Mouse (Mus musculus) monocyte, adult 59 days (primary cell): Measurements from ENCODE around the gene Rps18. TPM values are rescaled to one million over a fixed set of nuclear protein-coding genes. Genes with fewer than 3 reads are reported as not detected.

Source experiments
- total RNA-seq, 2 experiments: library from RNA; stranded (reverse); gene quantifications; one replicate each; pipeline ENCODE4 v1.2.4; 2023

Gene Rps18
- total RNA-seq: 100 to 1,000 TPM; 791 to 877 TPM

DNA sequence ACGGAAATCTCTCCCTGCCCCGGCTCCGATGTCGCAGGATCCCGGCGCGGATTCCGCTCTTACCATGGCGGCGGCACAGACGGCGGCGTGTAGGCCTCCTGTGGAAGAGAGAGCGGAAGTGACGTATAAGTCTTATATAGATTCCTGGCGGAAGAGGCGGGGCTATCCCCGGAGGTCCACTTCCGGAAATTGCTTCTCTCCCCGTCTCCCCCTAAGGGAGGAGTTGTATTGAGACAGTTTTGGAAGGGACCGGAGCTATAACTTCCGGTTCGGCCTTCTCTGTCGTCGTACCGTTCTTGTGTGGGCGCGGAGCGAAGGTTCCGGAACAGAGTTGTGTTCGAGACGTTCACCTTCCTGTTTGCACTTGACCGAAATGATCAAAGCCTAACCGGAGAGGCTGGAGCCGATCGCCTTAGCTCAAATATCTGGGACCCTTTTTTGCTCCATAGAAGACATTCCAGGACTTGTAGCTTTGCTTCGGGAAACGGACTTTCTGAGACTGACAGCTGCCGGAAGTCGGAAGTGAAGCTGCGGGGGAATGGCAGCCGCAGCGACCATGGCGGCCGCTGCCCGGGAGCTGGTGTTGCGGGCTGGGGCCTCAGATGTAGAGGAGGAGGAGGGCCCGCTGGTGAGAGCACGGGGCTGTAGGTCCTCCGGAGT lies at the start of gene Rps18, which contains the start of gene Vps52:
Rps18 (minus strand) TSS at position 447 of the 660 bp plus-strand sequence.
Vps52 (plus strand) TSS at position 258 of the 660 bp plus-strand sequence.

DNA sequence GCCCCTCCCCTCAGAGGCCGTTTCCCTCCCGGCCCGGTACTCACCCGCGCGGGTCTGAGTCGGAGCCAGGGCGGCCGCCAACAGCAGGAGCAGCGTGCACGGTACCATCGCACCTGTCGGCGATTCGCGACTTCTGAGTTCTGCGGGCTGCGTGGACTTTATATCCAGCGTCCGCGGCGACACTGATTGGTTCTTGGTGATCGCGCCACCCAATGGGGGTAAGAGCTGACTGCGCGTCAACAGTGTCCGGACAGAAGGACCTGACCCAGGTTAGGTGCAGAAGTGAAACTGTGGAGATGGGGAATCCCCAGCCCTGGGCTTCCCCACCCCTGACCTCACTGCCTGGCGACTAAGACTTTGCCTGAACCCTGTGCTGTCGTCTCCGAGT lies 44.3 kb upstream of the Rps18 start, which contains the start of gene H2-K1:
H2-K1 (minus strand) TSS at position 198 of the 388 bp plus-strand sequence.

GRCm38 (mm10) chr17:33951021-33951946 lies 4.5 kb downstream of the Rps18 start, which contains the start of gene B3galt4:
Gene B3galt4 (minus strand): TSS chr17:33951488.

DNA sequence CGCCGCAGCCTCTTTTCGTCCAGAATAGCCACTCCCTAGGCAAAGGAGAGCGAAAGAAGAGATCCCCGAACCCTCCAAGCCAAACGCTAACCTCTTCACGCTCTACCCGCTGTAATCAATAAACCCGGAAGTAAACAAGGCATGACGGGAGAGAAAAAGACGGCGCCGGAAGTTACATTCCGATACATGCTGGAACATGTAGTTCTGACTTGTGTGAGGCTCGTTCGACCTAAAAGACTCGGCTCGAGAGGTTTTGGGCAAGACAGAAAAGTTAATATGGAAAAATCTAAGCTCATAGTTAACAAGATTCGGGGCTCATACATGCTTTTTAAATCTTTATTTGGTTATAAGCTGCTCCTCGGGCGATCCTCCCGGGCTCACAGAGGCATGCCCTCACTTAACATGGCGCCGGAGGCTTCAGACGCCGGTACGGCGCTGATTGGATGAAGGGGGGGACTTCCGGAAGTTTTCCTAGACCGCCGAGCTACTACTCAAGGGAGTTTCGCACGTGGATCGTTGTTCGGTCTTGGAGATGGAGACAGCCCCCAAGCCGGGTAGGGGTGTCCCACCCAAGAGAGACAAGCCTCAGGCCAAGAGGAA lies 15.5 kb downstream of the Rps18 start, which contains the start of the genes Pfdn6 and Wdr46:
Pfdn6 (minus strand) TSS at position 138 of the 600 bp plus-strand sequence.
Wdr46 (plus strand) TSS at position 455 of the 600 bp plus-strand sequence.

DNA sequence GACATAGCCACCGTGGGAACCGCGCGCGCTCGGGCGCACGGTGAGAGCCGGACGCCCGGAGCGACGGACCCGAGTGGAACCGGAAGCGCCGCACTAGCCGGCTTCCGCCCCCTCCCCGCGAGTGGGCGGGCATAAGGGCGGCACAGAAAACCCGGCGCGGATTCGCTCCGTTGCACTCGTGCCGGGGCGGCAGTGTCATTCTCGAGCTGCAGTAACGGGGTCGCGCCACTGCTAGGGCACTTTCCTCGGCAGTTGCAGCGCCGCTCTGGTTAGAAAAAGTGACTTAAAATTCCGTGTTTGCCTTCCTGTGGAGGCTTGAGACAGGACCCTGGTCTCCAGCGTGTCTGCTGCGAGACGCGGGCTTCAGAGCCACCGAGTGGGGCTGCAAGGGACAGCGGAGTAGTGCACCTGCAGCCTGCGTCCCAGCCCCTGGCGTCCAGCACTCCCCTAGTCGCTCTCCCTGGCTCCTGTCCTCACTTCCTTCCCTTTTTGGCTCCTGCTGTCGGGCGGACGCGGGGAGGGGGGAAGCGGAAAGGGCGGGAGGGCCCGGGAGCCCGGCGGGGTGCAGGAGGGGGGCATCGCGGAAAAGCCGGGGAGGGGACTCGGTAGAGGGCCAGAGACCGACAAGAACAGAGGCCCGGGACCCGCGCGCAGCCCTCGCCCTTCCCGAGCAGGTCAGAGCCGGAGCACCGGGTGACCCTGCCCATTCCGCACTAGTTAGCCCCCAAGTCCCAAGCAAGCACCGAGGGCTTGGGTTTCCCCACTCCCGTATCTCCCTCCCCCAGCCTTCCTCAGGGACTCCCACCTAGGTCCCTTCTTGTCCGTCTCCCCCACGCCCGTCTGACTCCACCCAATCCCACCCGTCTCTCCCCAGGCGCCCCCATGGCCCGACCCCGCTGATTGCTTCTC lies 26.2 kb downstream of the Rps18 start, which contains the start of gene Rgl2:
Rgl2 (plus strand) TSS at position 173 of the 909 bp plus-strand sequence.

DNA sequence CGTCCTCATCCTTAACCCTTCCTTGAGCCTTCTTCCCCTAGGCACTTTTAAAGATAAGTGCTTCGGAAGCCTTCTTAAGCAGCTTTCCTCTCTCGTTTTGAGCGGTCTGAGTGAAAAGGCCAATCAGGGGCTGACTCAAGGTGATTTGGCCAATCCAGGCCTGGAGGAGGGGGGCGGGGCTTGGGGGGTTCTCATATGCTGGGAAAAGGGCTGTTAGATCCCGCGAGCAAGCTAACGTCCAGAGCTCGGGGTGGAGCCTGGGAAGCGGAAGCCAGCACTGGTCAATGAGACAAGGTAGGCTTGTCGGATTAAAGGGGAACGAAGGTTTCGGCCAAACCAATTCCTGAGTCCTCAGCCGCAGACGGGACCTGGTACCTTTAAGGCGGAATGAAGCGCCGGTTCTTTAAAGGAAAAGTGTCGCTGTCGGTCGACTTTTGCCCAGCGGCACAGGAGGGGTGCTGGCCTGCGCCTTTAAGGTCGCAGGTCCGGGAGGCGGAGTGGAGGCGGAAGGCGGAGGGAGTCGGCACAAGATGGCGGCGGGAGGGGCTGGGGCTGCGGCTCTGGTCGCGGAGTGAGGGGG lies 40.0 kb downstream of the Rps18 start, which contains the start of the genes Tapbp and Zbtb22:
Tapbp (plus strand) TSS at position 229 of the 580 bp plus-strand sequence.
Zbtb22 (plus strand) TSS at position 234 of the 580 bp plus-strand sequence.

GRCm38 (mm10) chr17:33909077-33909868 lies 46.5 kb downstream of the Rps18 start, which contains the start of gene Daxx:
Gene Daxx (plus strand): TSS chr17:33909414.

DNA sequence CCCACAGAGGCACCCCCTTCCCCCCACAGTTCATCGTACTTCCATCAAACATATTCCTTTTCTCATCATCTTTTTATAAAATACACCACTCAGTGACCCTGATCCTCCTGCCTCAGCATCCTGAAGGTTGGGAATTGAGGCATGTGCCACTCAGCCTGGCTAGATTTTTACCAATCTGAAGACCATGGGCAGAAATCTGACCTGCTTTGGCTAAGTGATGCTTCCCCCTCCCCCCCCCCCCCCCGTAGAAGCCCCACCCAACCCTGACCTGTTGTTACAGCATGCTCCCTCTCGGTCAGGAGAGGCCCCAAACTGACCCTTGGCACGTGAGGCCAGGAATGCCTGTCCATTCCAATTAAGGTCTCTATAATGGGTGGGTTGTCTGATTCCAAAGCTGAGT lies 51.0 kb downstream of the Rps18 start, which contains the start of gene Platr17:
Platr17 (plus strand) TSS at position 301 of the 400 bp plus-strand sequence.

Other genes starting within 250 kb of the Rps18 start
- gene March2, start 237.3 kb downstream of the Rps18 start, total RNA-seq: 10 to 100 TPM; 56.4 to 61.5 TPM
- gene Rab11b, start 195.5 kb downstream of the Rps18 start, total RNA-seq: 100 to 1,000 TPM; 210 to 222 TPM
- 1 to 10 TPM; 5.3 to 7.1 TPM for gene Angptl4, start 174.2 kb downstream of the Rps18 start, total RNA-seq
- gene Kank3, start 145.5 kb downstream of the Rps18 start, total RNA-seq: 10 to 100 TPM; 17.2 to 17.8 TPM
- gene Rps28, start 131.4 kb downstream of the Rps18 start, total RNA-seq: 1,000 to 10,000 TPM; 2,442 to 2,474 TPM
- gene Ndufa7, start 131.4 kb downstream of the Rps18 start, total RNA-seq: 100 to 1,000 TPM; 123 to 158 TPM
- gene Cd320, start 112.9 kb downstream of the Rps18 start, total RNA-seq: 1 to 10 TPM; 1.8 to 2.6 TPM
- not detected for gene Gm7029, start 82.2 kb downstream of the Rps18 start, total RNA-seq
- 1 to 10 TPM; 1.1 to 2.9 TPM for gene Kifc1, start 65.3 kb downstream of the Rps18 start, total RNA-seq
- gene Platr17, start 50.9 kb downstream of the Rps18 start, total RNA-seq: 1 to 10 TPM in 1 of 2 experiments, not detected in 1; 4.0 TPM
- gene Daxx, start 46.6 kb downstream of the Rps18 start, total RNA-seq: 10 to 100 TPM; 74.9 to 76.2 TPM
- gene Tapbp, start 40.1 kb downstream of the Rps18 start, total RNA-seq: 100 to 1,000 TPM; 399 to 458 TPM
- gene Zbtb22, start 40.1 kb downstream of the Rps18 start, total RNA-seq: 10 to 100 TPM; 32.1 to 39.3 TPM
- gene Rgl2, start 26.5 kb downstream of the Rps18 start, total RNA-seq: 100 to 1,000 TPM; 186 to 207 TPM
- gene Pfdn6, start 15.7 kb downstream of the Rps18 start, total RNA-seq: 10 to 100 TPM; 51.6 to 71.3 TPM
- gene Wdr46, start 15.3 kb downstream of the Rps18 start, total RNA-seq: 10 to 100 TPM; 30.5 to 34.8 TPM
- 10 to 100 TPM; 14.7 to 17.3 TPM for gene B3galt4, start 4.5 kb downstream of the Rps18 start, total RNA-seq
- gene Vps52, start 189 bp downstream of the Rps18 start, total RNA-seq: 10 to 100 TPM; 48.0 to 57.5 TPM
- 1,000 to 10,000 TPM; 3,154 to 3,159 TPM for gene H2-K1, start 44.3 kb upstream of the Rps18 start, total RNA-seq
- 10 to 100 TPM; 31.1 to 31.8 TPM for gene Ring1, start 68.7 kb upstream of the Rps18 start, total RNA-seq
- gene H2-Ke6, start 72.1 kb upstream of the Rps18 start, total RNA-seq: 10 to 100 TPM; 58.7 to 60.7 TPM
- 100 to 1,000 TPM; 102 to 104 TPM for gene Slc39a7, start 75.7 kb upstream of the Rps18 start, total RNA-seq
- 100 to 1,000 TPM; 100 to 103 TPM for gene Rxrb, start 75.8 kb upstream of the Rps18 start, total RNA-seq
- 1 to 10 TPM; 3.1 to 6.2 TPM for gene Col11a2, start 83.4 kb upstream of the Rps18 start, total RNA-seq
- 10 to 100 TPM; 12.2 to 18.9 TPM for gene H2-Oa, start 136.3 kb upstream of the Rps18 start, total RNA-seq
- 100 to 1,000 TPM; 345 to 355 TPM for gene H2-DMa, start 163.5 kb upstream of the Rps18 start, total RNA-seq
- gene Brd2, start 166.6 kb upstream of the Rps18 start, total RNA-seq: 100 to 1,000 TPM; 367 to 380 TPM
- 10 to 100 TPM; 88.6 to 96.9 TPM for gene H2-DMb2, start 187.3 kb upstream of the Rps18 start, total RNA-seq
- 100 to 1,000 TPM; 301 to 308 TPM for gene H2-DMb1, start 197.1 kb upstream of the Rps18 start, total RNA-seq
- gene Tap1, start 231.6 kb upstream of the Rps18 start, total RNA-seq: 10 to 100 TPM; 93.6 to 93.9 TPM
- gene Psmb9, start 231.8 kb upstream of the Rps18 start, total RNA-seq: 100 to 1,000 TPM in 1 of 2 experiments, 10 to 100 TPM in 1; 88.7 to 100 TPM
- 100 to 1,000 TPM; 199 to 211 TPM for gene Psmb8, start 241.7 kb upstream of the Rps18 start, total RNA-seq
- gene Tap2, start 247.5 kb upstream of the Rps18 start, total RNA-seq: 10 to 100 TPM; 71.7 to 73.7 TPM